Mouse (Mus musculus): Measurements from ENCODE around the gene Trim10. TPM values are rescaled to one million over a fixed set of nuclear protein-coding genes. Genes with fewer than 3 reads are reported as not detected.
"Not testable (repeated sequence)": the region's sequence is repeated elsewhere in the genome, so short reads cannot be mapped to it uniquely, and the experiment has no call there.

The Trim10 gene
- total RNA-seq (2021) = not detected
- long read RNA-seq, experiment 1 = 0 reads
- long read RNA-seq, experiment 2 = 0 reads

DNA sequence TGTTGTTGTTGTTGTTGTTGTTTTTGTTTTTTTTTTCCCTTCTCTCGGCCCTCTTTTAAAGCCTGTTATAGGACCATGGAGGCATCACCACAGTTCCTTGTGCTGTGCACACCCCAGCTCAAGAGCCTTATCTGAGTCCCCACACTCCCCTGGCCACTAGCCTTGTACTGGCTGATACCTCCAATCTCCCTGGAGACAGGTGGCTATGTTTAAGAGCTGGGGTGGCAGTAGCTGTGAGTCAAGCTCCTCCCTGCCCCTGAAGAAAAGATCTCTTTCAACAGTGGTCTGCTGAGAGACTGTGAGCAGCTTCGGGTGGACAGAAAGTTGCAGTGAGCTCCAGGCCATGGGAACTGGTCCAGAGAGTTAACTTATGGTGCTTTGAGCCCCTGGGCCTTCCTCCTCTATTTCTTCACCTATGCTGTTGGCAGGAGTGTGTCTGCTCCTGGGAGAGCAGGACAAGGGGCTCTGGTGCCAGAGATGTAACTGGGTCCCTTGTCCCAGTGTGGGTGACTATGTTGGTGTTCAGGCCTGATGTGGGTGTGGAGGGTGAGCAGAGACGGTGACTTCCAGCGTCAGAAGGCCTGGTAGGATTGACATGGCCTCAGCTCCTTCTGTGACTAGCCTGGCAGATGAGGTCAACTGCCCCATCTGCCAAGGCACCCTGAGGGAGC, at the start of gene Trim10:
Trim10 (plus strand) TSS at position 291 of the 671 bp plus-strand sequence.
- no peak for DNase-seq
- intact Hi-C loops (cut with DNase I) = no loop called here

DNA sequence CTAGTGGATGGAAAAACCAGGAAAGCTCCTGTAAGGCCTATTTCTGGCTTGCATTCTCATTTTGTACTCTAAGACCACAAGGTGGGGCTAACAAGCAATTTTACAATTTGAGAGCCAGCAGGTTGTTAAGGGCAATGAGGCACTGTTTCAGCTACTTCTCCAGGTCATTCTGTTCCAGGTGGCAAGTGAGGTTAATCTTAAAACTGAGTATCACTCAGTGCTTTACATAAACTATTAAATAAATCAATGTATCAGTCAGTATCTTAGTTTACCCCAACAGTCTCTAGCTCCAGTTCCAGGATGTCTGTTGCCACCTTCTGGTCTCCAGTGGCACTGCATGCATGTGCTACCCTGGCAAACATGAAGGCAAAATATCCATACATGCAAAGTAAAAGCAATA, 45.4 kb upstream of the Trim10 start:
- peak in 1 of 2 experiments; percentile 15 for DNase-seq
- intact Hi-C loops (cut with DNase I) = loop anchor here (5.0 kb wide), 1 partner anchor 37 kb away; no protein-coding TSS in a partner anchor

DNA sequence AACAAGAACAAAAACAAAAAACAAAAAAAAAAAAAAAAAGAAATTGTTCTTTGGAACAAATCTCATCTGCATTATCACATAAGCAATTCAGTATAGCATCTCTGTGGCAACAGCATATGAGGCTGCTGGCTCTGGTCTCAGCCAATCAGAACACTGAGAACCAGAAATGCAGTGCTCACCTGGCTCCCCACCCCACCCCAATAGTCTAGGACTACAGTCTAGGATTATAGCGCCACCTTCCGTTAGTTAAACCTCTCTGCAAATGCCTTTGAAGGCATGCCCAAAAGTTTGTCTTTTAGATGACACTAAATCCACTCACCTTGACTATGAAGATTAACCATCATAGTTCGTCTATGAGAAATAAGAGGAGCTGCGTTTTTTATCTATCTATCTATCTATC, 43.8 kb upstream of the Trim10 start:
- intact Hi-C loops (cut with DNase I) = no loop called here
- DNase-seq = no peak

DNA sequence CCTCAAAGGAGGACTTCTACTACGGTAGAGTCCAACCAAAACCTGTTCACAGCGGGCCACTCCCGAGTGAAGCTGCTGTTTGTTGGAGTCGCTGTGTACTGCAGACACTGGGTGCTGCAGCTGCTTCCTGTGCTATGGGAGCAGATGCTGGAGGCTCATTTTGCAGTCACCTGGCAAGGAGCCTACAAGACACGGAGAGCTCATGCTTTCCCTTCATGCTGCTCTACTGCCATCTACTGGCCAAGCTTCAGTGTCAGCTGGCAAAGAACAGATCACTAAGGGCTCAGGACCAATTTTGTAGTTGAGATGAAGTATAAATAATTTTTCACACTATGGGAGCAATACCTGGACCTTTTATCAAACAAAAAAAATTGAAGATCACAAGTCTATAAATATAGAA, 43.4 kb upstream of the Trim10 start:
- intact Hi-C loops (cut with DNase I) = not testable (repeated sequence)

DNA sequence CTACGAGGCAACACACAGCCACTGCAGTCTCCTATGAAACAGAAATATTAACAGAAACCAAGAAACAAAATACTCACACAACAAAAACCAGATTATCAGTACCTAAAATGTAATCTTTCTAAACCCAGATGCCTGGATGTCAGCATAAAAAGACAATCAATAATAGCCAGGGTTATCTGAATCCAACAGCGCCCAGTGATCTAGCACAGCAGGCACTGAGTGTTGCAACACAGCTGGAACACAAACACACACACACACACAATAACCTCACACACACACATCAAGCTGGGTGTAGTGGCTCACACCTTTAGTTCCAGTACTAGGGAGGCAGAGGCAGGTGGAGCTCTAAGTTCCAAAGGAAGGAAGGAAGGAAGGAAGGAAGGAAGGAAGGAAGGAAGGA, 40.9 kb upstream of the Trim10 start:
- no peak for DNase-seq
- intact Hi-C loops (cut with DNase I) = no loop called here

More for the DNA sequence above, 43.4 kb upstream of the Trim10 start:
- DNase-seq = peak; percentile 62 to 83

DNA sequence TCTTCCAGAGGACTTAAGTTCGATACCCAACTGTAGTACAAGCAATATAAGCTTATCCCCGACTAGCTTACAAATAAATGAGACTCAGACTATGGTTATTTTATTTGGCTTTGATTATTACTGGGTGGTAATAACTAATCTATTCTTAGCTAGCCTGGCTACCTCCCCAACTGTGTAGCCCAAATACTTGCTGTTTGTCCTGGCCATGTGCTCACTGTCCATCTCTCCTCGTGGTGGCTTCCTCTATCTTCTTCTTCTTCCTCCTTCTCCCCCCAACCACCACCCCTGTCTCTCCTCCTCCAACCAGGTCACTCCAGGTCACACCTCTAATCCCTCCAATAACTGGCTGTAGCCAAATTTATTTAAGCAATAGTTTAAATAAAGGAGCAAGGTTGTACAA, 38.9 kb upstream of the Trim10 start:
- DNase-seq = no peak
- intact Hi-C loops (cut with DNase I) = no loop called here

DNA sequence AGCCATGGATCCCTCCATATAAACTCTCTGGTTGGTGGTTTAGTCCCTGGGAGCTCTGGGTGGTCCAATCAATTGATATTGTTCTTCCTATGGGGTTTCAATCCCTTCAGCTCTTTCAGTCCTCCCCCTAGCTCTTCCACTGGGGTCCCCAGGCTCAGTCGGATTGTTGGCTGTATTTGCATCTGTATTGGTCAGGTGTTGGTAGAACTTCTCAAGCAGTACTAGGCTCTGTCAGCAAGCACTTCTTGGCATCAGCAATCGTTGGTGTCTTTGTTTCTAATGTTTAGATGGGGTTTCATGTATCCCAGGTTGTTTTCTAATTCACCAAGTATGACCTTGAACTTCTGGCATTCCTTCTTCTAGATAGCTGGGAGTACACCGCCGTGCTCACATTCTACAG, 36.7 kb upstream of the Trim10 start:
- DNase-seq = no peak
- intact Hi-C loops (cut with DNase I) = no loop called here

DNA sequence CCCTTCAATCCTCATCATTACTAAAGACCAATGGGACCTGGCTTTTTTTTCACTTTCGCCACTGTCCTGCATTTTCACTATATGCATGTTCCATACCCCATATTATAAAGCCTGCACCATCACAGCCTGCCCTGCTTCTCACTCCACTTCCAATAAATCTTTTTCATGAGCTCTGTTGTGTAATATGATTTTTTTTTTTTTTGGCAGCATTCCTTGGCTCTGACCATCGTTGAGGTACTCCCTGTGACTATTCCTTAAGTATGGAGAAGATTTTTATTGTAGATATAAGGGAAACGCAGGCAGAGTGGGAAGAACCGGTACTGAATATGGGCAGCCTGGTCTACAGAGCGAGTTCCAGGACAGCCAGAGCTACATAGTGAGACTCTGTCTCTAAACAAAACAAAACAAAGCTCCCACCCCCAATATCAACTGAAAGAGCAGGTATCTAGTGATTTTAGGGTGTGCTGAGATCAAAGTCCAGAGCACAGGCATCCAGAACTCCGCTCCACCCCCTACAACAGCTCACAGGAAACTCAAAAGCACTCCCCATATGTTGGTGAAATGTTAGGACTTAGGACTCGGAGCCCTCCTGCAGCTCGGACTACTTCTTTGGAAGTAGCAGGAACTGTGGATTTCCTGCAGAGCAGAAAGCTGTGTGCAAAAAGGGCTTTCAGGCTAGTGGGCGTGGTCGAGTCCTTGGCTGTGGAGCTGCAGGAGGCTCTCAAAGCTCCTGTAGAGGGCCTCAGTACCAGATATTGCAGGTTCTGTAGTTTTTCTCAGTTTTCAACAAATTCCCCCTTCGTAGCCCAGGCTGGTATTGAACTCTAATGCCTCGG, 33.6 kb upstream of the Trim10 start:
- peak; percentile 24 to 40 for DNase-seq
- intact Hi-C loops (cut with DNase I) = loop anchor here (5.0 kb wide), 1 partner anchor 121 kb away; the partner anchor contains the start of genes Znrd1 and Znrd1as

DNA sequence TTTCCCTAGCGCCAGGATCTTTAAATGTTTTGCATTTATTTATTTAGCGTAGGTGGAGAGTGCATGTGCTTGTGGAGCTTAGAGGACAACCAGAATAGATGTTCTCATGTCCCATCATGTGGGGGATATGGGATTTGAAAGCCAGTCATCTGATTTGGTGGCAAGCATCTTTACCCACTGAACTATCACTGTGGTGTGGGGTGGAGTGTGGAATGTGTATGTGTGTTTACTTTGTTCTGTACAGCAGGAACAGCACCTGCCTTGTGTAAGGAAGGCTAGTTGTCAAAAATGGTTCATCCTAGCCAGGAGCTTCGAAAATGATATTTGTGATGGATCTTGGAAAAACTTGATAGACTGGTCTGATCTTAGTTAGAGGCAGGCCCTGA, 33.0 kb upstream of the Trim10 start:
- intact Hi-C loops (cut with DNase I) = loop anchor here (5.0 kb wide), 1 partner anchor 121 kb away; the partner anchor contains the start of genes Znrd1 and Znrd1as

DNA sequence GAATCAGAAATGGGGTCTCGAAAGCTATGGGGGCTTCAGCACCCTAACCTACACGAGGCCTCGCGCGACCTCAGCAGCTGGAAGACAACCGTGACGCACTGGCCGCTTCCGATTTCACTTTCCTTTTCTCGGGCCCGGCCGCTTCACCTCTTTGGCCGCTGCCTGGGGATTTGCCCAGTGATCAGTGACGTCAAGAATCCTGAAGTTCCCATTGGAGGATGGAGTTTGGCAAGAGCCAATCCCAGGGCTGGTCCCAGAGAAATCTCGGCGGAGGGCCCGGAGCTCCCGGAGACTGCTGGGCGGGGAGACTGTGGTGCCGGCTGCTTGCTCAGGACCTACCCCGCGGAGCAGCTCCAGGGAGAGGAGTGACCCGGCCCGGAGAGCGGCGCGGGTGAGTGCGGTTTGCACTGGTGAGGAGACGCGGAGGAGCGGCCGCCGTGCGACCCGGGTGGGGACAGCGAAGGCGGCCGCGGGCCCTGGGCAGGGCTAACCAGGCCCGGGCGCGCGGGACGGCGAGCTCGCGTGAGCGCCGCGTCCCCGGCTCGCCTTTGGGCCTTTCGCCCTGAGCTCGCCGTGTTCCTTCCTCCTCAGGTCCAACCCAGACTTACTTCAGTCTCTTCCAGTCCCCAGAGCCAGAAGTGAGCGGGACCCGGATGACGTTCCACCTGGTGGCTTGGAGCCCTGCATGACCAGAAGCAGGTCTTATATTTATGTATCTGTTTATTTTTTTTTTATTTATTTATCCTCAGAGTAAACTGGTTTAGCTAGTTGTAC, 32.3 kb upstream of the Trim10 start, which contains the start of gene Trim26:
Trim26 (plus strand) TSS at position 261 of the 774 bp plus-strand sequence.
- intact Hi-C loops (cut with DNase I) = loop anchor here (5.0 kb wide), 1 partner anchor 120 kb away; the partner anchor contains the start of genes Znrd1 and Znrd1as
- peak; percentile 94 to 97 for DNase-seq

More for the DNA sequence above, 33.0 kb upstream of the Trim10 start:
- no peak for DNase-seq

DNA sequence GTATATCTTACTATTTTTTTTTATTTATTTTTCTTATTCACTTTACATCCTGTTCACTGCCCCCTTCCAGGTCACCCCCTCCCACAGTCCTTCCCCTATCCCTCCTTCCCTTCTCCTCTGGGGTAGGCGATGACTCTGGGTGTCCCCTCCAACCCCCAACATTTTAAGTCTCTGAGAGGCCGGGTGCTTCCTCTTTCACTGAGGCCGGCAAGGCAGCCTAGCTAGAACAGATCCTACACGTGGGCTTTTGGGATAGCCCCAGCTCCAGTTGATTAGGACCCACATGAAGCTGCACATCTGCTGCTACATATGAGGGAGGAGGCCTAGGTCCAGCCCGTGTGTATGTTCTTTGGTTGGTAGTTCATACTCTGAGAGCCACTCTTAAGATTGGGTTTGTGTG, 30.4 kb upstream of the Trim10 start:
- no peak for DNase-seq
- intact Hi-C loops (cut with DNase I) = loop anchor here (5.0 kb wide), 1 partner anchor 118 kb away; the partner anchor contains the start of genes Znrd1 and Znrd1as

DNA sequence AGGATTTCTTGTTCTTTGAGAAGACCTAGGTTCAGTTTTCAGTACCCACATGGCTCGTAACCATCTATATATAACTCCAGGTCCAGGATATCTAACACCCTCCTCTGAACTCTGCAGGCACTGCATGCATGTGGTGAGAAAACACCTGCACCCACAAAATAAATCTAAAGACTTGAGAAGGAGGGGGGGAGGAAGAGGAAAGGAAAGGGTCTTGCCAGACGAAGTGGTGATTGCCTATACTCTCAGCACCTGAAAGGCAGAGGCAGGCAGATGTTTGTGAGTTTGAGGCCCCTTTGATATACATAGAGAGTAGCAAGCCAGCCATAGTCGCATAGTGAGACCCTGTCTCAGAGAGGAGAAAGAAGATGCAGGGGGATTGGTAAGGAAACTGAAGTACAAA, 29.4 kb upstream of the Trim10 start:
- DNase-seq = no peak
- intact Hi-C loops (cut with DNase I) = loop anchor here (5.0 kb wide), 1 partner anchor 117 kb away; the partner anchor contains the start of genes Znrd1 and Znrd1as

DNA sequence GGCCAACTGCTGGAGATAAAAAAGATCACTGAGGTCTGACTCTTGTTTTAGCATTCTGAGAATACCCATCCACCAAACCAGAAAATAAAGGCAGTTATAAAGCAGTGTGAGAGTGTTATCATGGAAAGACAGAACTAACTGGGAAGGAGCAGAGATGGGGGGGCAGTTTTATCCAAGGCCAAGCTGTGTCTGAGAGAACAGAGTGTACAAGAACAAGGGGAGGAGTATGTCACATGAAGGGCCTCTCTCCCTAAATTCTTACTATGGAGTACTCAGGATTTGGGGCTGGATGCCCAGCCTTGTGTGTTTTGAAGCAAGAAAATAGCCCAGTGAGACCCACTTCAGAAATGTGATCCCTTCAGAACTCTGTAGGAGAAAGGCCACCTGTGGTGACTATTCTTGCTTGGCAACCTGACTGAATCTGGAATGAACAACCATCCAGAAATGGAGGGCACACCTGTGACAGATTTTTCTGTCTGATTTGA, 28.4 kb upstream of the Trim10 start:
- no peak for DNase-seq
- intact Hi-C loops (cut with DNase I) = no loop called here

DNA sequence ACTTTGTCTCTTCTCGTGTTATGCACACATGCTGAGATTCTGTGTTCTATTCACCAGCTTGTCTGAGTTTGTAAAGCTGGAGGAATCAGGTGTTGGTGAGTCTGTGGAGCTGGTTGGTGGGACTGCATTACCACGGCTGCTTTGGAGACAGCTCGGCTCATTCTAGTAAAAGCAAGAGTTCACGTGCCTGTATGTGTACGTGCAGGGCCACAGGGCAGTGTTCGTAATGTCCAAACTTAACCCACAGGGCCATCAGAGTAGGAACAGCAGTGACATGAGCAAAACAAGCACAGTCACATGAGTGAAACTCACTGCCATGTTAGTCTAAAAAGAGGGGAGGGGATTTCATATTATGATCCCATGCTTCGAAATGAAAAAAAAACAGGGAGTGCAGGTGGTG, 25.7 kb upstream of the Trim10 start:
- intact Hi-C loops (cut with DNase I) = no loop called here
- DNase-seq = no peak

DNA sequence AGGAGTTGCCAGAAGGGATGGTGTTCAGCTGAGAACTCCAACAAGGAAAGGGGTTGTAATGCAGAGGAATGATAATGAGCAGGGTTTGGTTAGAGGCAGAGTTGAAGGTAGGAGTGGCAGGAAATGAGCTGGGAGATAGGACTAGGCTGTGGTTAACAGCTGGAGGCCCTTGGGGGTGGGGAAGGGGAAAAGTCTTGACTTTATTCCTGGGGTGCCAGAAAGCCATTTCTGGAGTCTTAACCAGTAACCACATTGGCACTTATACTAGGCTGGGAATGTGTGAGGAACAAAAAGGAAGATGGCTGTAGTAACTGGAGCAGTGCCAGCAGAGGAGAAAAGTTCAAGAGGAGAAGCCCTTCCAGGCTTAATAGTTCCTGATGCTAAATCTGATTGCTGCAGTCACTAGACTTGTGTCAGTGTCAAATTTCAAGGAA, 25.1 kb upstream of the Trim10 start:
- DNase-seq = no peak
- intact Hi-C loops (cut with DNase I) = no loop called here

DNA sequence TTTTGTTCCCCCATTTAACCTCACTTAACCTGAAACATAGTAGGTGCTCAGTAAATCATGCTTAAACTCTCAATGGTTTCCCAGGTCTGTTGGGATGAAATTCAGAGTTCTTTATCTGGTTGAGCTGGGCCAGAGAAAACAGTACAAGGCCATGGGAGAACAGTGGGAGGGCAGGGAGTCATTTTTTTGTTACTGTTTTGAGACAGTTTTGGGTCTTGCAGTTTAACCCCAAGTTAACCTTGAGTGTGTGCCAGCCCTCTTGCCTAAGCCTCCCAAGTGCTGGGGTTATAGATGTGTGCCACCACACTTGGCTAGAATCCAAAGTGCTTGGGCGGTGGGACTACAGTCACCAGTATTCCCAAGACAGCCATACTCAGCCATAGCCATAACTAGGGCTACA, 24.6 kb upstream of the Trim10 start:
- DNase-seq = no peak
- intact Hi-C loops (cut with DNase I) = no loop called here

DNA sequence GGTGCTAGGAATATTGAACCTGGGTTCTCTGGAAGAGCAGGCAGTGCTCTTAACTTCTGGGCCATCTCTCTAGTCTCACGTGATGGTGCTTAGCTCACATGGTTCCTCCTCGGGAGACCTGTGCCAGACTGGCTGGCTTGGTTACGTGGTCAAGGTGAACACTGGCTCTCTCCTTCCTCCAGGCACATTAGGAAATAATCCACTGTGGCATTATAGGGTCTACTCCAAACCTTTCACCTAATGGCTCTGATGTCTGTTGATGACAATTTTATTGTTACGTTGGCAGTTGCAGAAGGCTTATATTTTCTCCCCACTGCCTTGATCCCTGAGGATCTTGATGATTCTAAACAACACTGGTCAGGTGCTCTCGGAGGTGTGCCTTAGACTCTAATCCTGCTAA, 20.5 kb upstream of the Trim10 start:
- intact Hi-C loops (cut with DNase I) = no loop called here

DNA sequence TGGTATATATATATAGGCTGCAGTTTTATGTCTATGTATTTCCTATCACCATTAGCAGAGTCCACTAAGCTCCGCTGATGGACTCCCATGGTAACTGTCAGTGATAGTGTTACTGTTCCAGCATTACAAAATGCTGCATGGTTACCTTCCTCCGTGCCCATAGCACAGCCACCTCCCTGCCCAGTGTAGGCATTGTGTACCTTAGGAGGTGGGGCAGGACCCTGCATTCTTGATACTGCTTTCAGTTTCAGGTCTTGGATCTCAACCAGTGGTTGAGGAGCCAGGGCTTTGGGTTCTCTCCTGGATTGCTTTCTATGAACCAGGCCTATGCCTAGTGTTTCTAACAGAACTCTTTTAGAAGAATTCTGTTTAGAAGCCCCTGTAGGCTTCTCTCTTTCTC, 19.4 kb upstream of the Trim10 start:
- no peak for DNase-seq
- intact Hi-C loops (cut with DNase I) = no loop called here

More for the DNA sequence above, 20.5 kb upstream of the Trim10 start:
- DNase-seq = no peak

DNA sequence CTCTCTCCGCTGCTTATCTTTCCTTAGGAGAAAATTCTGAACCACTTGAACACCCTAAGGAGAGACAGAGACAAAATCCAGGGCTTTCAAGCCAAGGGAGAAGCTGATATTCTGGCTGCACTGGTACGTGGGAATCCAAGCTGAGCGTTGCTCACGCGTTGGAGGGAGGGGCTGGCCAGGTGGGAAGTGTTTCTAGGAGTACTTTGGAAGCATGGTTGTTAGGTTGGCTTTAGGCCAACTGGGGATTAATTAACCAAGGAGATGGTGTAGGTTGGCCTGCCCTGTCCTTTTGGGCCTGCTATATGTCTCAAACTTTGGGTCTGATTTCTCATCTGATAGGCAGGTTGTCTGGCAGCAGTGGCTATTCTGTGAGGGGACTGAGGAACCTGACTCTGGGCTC, 18.2 kb upstream of the Trim10 start:
- intact Hi-C loops (cut with DNase I) = no loop called here
- no peak for DNase-seq

DNA sequence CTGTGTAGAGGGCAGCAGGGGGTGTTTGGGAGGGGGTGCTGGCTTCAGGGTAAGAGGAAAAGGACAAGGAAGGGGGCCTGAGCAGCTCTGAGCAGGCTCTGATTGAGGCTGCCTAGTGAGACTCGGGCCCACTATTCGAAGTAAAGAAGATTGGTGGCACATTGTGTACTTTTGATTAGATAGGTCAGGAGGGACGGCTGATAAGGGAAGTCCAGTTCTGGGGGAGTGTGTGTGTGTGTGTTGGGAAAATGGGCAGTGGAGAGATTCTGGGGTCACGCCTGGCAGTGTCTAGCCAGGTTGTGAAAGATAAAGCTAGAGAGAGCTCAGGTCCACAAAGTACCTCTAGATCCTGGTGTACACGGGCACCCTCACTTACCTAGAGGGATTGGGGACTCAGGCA, 17.7 kb upstream of the Trim10 start:
- intact Hi-C loops (cut with DNase I) = no loop called here
- no peak for DNase-seq
